Mouse (Mus musculus): ENCODE data around the gene Ciz1. TPM values are rescaled to one million over a fixed set of nuclear protein-coding genes. Genes with fewer than 3 reads are reported as not detected.

Ciz1 gene
- 165 and 172 TPM in 2 replicates for polyA plus RNA-seq (2012; rRNA removed)

GRCm38 (mm10) chr2:32352151-32353006 is at the start of gene Ciz1:
Ciz1 (plus strand) TSS chr2:32352327.

GRCm38 (mm10) chr2:32353007-32353542 is 948 bp downstream of the Ciz1 start, which contains the start of gene Dnm1:
Dnm1 (minus strand) TSS chr2:32353338.

GRCm38 (mm10) chr2:32381775-32382223 is 29.7 kb downstream of the Ciz1 start, which contains the start of gene 1110008P14Rik:
1110008P14Rik (minus strand) TSS chr2:32381938.

GRCm38 (mm10) chr2:32387706-32388490 is 35.8 kb downstream of the Ciz1 start, which contains the start of gene Lcn2:
Lcn2 (minus strand) TSS chr2:32388252.

GRCm38 (mm10) chr2:32395484-32395945 is 43.4 kb downstream of the Ciz1 start, which contains the start of gene Ptges2:
Ptges2 (plus strand) TSS chr2:32395896.

Other genes starting within 250 kb of the Ciz1 start
- gene Prrc2b, start 201.2 kb upstream of the Ciz1 start, polyA plus RNA-seq (2012; rRNA removed): 89.9 and 106 TPM in 2 replicates
- 41.6 and 44.2 TPM in 2 replicates for gene Pomt1, start 115.7 kb upstream of the Ciz1 start, polyA plus RNA-seq (2012; rRNA removed)
- gene Uck1, start 92.2 kb upstream of the Ciz1 start, polyA plus RNA-seq (2012; rRNA removed): 87.1 and 89.2 TPM in 2 replicates
- gene Golga2, start 64.9 kb upstream of the Ciz1 start, polyA plus RNA-seq (2012; rRNA removed): 50.6 and 56.9 TPM in 2 replicates
- gene Swi5, start 64.3 kb upstream of the Ciz1 start, polyA plus RNA-seq (2012; rRNA removed): 314 and 343 TPM in 2 replicates
- gene Dnm1, start 1.0 kb downstream of the Ciz1 start, polyA plus RNA-seq (2012; rRNA removed): 257 and 347 TPM in 2 replicates
- gene 1110008P14Rik, start 29.6 kb downstream of the Ciz1 start, polyA plus RNA-seq (2012; rRNA removed): 126 and 145 TPM in 2 replicates
- 1.1 and 8.6 TPM in 2 replicates for gene Lcn2, start 35.9 kb downstream of the Ciz1 start, polyA plus RNA-seq (2012; rRNA removed)
- 58.8 and 61.3 TPM in 2 replicates for gene Ptges2, start 43.6 kb downstream of the Ciz1 start, polyA plus RNA-seq (2012; rRNA removed)
- gene Naif1, start 98.1 kb downstream of the Ciz1 start, polyA plus RNA-seq (2012; rRNA removed): 4.0 and 4.4 TPM in 2 replicates
- 41.8 and 42.3 TPM in 2 replicates for gene Slc25a25, start 99.1 kb downstream of the Ciz1 start, polyA plus RNA-seq (2012; rRNA removed)
- 7.5 and 8.2 TPM in 2 replicates for gene Fam102a, start 183.0 kb downstream of the Ciz1 start, polyA plus RNA-seq (2012; rRNA removed)
- 172 and 187 TPM in 2 replicates for gene Dpm2, start 218.5 kb downstream of the Ciz1 start, polyA plus RNA-seq (2012; rRNA removed)
- 24.2 and 24.6 TPM in 2 replicates for gene Pip5kl1, start 222.5 kb downstream of the Ciz1 start, polyA plus RNA-seq (2012; rRNA removed)
- gene 9430097D07Rik, start 223.4 kb downstream of the Ciz1 start, polyA plus RNA-seq (2012; rRNA removed): 0.31 and 0.35 TPM in 2 replicates
- gene St6galnac4, start 234.8 kb downstream of the Ciz1 start, polyA plus RNA-seq (2012; rRNA removed): 29.4 and 30.7 TPM in 2 replicates
- 30.7 and 32.0 TPM in 2 replicates for gene St6galnac6, start 247.4 kb downstream of the Ciz1 start, polyA plus RNA-seq (2012; rRNA removed)

Measured in central nervous system, embryonic 18 days (tissue).